Mouse (Mus musculus) C3H10T1/2 (cell line): ENCODE data around the gene Olfr522. TPM values are rescaled to one million over a fixed set of nuclear protein-coding genes. Genes with fewer than 3 reads are reported as not detected.

Experiments used
- polyA plus RNA-seq, 2 experiments: library from polyadenylated mRNA; unstranded; fragments of >200 nt; fragmentation: generic; extraction: Trizol; gene quantifications; one replicate each; pipeline ENCODE4 v1.2.1; 2012; ENCODE audit warnings: missing spikeins in 2 of 2

Gene Olfr522
- polyA plus RNA-seq, result not detected

GRCm38 (mm10) chr7:140164664-140165063, at the start of gene Olfr522:
TSS of gene Olfr522 (minus strand) at chr7:140164764.

GRCm38 (mm10) chr7:140205864-140206263, 41.3 kb upstream of the Olfr522 start, which contains the start of gene Olfr524:
TSS of gene Olfr524 (minus strand) at chr7:140205964.

GRCm38 (mm10) chr7:140172936-140173335, 8.4 kb upstream of the Olfr522 start, which contains the start of gene Olfr523:
TSS of gene Olfr523 (plus strand) at chr7:140173217.

GRCm38 (mm10) chr7:140154218-140154927, 10.2 kb downstream of the Olfr522 start, which contains the start of gene Sprn:
TSS of gene Sprn (minus strand) at chr7:140154877.

GRCm38 (mm10) chr7:140137135-140138020, 27.2 kb downstream of the Olfr522 start, which contains the start of gene Mtg1:
TSS of gene Mtg1 (plus strand) at chr7:140137564.

GRCm38 (mm10) chr7:140116329-140117054, 48.1 kb downstream of the Olfr522 start, which contains the start of gene Echs1:
TSS of gene Echs1 (minus strand) at chr7:140116476.

GRCm38 (mm10) chr7:140115583-140116328, 48.8 kb downstream of the Olfr522 start, which contains the start of gene Paox:
TSS of gene Paox (plus strand) at chr7:140115799.

Other genes starting within 250 kb of the Olfr522 start
- gene Utf1, start 221.0 kb downstream of the Olfr522 start, polyA plus RNA-seq, result not detected
- gene 6430531B16Rik, start 186.0 kb downstream of the Olfr522 start, polyA plus RNA-seq, result under 1 TPM; 0.02 to 0.17 TPM
- 1 to 10 TPM in 1 of 2 experiments, under 1 TPM in 1; 0.67 to 1.6 TPM for gene Adam8, start 172.2 kb downstream of the Olfr522 start, polyA plus RNA-seq
- gene Zfp511, start 128.4 kb downstream of the Olfr522 start, polyA plus RNA-seq, result 10 to 100 TPM; 29.3 to 41.1 TPM
- gene Tubgcp2, start 128.1 kb downstream of the Olfr522 start, polyA plus RNA-seq, result 10 to 100 TPM; 21.3 to 28.3 TPM
- gene Msx3, start 115.7 kb downstream of the Olfr522 start, polyA plus RNA-seq, result not detected
- not detected for gene Caly, start 82.2 kb downstream of the Olfr522 start, polyA plus RNA-seq
- not detected for gene Prap1, start 71.4 kb downstream of the Olfr522 start, polyA plus RNA-seq
- gene Fuom, start 62.3 kb downstream of the Olfr522 start, polyA plus RNA-seq, result 1 to 10 TPM in 1 of 2 experiments, under 1 TPM in 1; 0.11 to 1.5 TPM
- gene Paox, start 49.0 kb downstream of the Olfr522 start, polyA plus RNA-seq, result 10 to 100 TPM; 12.0 to 15.9 TPM
- gene Echs1, start 48.3 kb downstream of the Olfr522 start, polyA plus RNA-seq, result 10 to 100 TPM; 29.4 to 89.8 TPM
- gene Mtg1, start 27.2 kb downstream of the Olfr522 start, polyA plus RNA-seq, result 10 to 100 TPM in 1 of 2 experiments, 1 to 10 TPM in 1; 9.2 to 11.8 TPM
- not detected for gene Sprn, start 9.9 kb downstream of the Olfr522 start, polyA plus RNA-seq
- not detected for gene Olfr523, start 8.5 kb upstream of the Olfr522 start, polyA plus RNA-seq
- gene Olfr524, start 41.2 kb upstream of the Olfr522 start, polyA plus RNA-seq, result not detected
- gene Cd163l1, start 53.5 kb upstream of the Olfr522 start, polyA plus RNA-seq, result not detected
- gene 5830411N06Rik, start 82.5 kb upstream of the Olfr522 start, polyA plus RNA-seq, result not detected
- not detected for gene Olfr525, start 156.1 kb upstream of the Olfr522 start, polyA plus RNA-seq
- gene Olfr527, start 169.3 kb upstream of the Olfr522 start, polyA plus RNA-seq, result not detected
- not detected for gene Olfr60, start 196.9 kb upstream of the Olfr522 start, polyA plus RNA-seq
- not detected for gene Olfr530, start 211.6 kb upstream of the Olfr522 start, polyA plus RNA-seq
- gene Olfr531, start 238.2 kb upstream of the Olfr522 start, polyA plus RNA-seq, result not detected